Mouse (Mus musculus): Measurements from ENCODE around the gene C130074G19Rik.

The C130074G19Rik gene

DNA sequence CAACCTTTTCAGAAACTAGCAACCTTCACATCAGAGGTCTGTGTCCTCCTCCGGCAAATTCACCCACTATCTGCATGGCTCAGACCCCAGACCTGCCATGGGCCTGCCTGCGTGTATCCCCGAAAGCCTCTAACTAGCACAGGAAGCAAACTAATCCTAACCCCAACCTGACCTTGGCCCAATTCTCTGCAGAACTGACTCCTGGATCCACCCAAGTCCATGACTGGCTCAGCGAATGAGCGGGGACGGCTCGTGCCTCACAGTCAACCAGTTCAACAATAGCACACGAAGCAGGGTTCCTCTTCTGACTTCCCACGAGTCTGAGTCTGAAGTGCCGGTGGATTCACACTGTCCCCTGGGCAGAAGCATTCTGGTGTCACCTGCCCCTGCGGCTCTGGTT lies 9.1 kb downstream of the C130074G19Rik start:
- no peak for DNase-seq (ENCODE audit: low spot score in 2 of 2)

DNA sequence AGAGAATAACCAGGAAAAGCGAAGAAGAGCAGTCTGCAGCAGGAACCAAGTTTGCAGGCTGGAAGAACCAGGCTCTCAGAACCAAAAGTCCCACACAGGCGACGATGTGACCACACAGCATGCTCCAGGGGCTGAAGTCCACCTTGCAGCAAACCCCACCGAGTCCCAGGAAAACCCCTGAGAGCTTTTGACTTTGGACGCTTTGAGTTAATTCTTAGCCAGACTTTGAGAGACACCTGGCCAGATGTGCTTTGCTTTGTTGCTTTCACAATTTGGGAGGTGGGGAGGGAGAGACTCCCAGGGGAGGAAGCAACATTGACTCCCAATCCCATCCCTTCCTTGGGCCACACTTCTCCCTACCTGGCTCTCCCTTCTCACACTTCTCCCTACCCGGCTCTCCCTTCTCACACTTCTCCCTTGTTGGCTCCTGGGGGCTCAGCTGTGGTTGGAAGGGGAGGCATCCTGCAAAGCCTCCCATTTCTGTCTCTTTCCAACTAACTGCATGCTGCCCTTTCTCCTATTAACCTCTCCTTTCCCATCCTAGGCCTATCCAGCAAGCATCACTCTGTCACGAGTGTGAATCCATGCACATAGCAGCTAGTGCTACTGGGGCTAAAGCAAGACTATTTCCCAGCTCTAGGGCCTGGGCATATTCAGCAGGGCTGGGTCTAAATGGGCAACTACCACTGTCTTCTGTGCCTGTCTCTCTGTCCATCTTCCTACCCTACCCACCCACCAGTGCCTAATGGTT lies 10.8 kb downstream of the C130074G19Rik start:
- no peak for DNase-seq (ENCODE audit: low spot score in 2 of 2)

DNA sequence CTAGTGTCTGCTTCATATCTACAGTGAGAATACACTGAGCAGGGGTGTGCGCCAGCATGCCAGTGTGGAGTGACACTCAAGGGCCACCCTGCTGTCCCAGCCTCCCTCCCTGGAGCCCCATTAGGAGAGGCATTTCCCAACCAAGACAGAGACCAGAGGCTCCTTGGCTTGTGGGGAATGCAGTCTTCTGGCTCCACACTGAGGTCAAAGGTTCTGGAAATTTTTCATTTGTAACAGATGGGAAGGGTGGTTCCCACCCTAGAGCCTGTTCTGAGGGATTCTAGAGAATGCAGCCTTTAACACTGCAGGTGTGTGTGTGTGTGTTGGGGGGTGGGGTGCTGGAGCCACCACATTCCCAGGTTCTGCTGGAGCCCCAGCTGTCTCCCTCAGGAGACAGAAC lies 11.5 kb downstream of the C130074G19Rik start:
- no peak for DNase-seq (ENCODE audit: low spot score in 2 of 2)

DNA sequence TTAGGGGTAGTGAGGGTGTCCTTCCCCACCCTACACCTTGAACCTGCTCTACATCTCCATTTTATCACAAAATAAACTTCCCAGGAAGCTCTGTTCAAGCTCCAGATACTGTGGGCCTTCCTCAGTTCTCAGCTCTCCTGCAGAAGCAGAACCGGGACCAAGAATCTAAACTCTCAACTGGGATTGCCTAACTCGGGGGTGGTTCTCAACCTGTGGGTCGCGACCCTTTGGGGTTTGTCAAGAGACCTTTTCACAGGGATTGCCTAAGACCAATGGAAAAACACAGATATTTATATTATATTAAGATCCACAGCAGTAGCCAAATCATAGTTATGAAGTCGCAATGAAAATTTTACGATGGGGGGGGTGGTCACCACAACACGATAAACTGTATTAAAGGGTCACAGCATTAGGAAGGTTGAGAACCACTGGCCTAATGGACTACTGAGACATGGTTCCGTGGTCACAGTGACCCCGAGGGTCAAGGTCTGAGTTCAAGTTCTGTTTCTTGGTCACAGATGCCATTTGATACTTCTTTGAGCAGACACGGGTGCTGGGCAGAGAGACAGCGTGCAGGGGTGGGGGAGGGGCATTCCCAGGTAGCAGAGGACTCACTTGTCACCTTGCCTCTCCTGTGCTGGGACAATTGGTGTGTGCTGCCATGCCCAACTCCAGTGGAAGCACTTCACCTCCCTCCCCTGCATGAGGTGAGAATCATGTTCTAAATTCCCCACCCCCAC lies 12.2 kb downstream of the C130074G19Rik start:
- DNase-seq (ENCODE audit: low spot score in 2 of 2): no peak

DNA sequence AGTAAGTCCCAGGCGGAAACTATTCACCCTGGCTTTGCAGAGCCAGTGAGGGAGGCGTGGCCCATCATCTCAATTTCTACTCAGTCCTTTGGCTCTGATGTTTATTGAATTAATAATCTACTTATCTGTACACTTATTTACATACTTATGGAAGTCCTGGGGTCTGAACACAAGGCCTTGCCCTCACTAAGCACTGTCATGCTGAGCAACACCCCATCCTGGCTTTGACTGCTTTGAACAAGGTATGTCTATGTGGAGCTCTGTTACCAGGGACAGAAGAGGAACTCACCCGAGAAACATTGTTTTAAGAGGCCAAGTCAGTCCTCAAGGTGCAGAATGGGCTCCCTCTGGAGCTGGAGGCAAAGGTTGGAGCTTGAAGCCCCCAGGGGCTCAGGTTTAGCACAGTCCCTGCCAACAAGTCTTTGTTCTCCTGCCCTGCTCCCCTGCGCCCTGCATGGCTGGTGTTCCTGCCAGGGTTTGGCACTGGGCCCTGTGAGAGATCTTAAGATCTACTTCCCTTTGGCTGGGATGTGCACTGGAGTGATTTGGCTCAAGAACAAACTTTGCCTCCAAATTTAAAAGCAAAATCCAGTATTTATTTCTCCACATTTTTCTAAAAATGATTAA lies 13.0 kb downstream of the C130074G19Rik start:
- DNase-seq (ENCODE audit: low spot score in 2 of 2): no peak

DNA sequence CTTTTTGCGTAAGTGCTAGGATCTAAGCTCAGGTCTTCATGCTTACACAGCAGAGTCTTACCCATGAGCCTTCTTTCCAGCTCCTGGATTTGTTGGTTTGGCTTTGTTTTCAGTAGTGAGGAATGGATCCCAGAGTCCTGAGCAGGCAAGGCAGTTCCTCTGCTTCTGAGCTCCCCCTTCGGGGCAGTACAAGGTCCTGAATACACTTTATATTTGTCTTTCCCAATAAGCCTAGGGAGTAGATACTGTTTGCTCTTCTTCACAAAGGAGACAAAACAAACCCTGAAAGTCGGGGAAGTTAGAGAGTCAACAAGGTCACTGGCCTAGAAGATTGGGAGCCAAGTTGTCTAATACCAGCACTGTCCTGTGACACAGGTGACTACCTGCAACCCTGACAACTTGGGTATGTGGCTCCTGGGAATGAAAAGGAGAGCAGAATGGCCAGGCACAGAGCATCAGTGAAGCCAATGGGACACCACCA lies 15.3 kb downstream of the C130074G19Rik start:
- no peak for DNase-seq (ENCODE audit: low spot score in 2 of 2)

DNA sequence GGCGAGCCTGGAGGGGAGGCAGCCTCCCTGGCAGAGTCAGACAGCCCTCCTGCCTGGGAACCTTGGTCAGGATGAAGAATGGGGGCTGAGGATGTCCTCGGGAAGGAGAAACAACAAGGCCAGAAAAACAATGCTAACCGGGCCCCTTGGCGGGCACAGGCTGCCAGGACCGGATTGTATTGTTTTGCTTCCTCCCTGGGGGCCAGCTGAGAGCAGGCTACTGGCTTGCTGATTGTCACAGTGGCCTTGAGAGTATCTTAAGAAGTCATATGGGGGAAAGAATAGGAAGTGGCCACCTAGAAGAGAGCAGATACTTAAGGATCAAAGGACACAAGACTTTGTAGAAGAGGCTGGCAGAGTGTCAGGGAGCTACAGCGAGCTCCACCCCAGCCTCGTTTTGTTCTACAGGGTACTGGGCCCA lies 18.6 kb downstream of the C130074G19Rik start:
- no peak for DNase-seq (ENCODE audit: low spot score in 2 of 2)

DNA sequence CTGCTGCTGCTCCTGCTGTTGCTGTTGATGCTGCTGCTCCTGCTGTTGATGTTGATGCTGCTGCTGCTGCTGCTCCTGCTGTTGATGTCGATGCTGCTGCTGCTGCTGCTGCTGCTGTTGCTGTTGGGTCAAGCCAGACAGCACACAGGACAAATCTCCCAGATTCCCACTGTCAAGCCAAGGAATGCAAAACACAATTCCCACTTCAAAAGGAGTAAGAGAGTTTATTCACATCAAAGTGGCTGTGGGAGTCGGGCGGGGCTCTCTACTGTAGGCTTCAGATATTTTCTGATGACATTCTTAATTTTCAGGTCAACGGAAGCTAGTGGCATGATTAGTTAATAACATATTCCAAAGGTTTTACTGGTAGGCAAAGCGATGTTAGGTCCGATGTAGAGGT lies 20.4 kb downstream of the C130074G19Rik start:
- no peak for DNase-seq (ENCODE audit: low spot score in 2 of 2)

DNA sequence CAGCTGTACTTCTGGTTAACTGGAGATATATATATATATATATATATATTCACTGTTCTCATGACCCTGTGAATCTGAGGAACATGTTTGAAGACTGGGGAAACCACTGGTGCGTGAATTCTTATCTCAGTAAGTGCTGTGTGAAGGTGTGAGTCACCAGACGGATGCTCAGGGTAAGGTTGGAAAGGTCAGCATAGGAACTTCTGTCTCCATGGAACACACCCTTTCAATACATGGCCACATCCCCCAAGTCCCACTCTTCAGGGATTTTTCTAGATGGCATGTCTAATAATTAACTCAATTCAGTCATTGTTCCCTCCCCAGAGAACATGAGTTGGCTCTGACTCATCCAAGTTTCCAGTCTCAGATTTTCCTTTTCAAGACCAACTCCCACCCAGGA lies 21.5 kb downstream of the C130074G19Rik start:
- DNase-seq (ENCODE audit: low spot score in 2 of 2): no peak

DNA sequence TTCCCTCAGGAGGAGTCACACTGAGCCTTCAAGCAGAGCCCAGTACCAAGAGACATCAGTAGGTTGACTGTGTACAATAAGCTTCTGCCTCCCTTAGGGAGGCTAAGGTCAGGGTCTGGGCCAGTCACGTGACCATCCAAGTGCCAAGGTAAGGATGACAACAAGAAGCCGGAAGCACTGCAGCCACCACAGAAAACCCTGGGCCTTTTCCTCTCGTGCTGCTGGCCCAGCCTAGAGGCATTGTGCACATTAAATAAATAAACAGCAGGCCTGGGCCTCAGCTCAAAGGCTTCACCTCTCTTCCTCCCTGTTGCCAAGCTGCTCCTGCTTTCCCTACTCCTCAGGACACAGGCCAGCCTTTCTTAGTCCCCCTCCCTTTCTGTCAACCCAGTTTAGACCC lies 22.7 kb downstream of the C130074G19Rik start:
- no peak for DNase-seq (ENCODE audit: low spot score in 2 of 2)

DNA sequence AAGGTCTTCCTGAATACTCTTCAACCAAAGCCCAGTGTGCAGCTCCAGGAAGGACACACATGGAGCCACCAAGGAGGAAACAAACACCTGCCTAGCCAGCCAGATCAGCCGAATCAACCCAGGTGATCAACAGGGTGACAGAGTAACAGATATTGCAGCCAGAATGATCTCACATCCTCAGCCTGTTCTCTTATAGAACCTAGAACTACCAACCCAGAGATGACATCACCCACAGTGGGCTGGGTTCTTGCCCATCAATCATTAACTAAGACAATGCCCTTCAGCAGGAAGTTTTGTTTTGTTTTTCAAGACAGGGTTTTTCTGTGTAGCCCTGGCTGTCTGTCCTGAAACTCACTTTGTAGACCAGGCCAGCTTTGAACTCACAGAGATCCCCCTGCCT lies 24.8 kb downstream of the C130074G19Rik start:
- no peak for DNase-seq (ENCODE audit: low spot score in 2 of 2)

DNA sequence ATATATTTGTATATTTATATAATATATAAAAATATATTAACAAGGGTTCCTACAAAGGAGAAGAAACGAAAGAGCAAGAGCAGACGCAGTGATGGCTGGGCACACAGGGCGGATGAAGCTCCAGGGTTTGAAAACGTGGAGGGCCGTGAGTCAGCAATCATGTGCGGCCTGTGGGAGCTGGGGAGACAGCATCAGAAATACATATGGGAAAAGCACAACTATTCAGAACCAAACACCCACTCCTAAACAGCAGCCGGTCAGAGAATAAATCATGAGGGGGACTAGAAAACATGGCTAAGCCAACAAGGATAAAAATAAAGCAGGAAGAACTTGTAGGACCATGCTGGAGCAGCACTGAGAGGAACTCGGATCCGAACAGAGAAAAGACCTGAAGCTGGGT lies 25.8 kb downstream of the C130074G19Rik start:
- peak; percentile 28 to 41 for DNase-seq (ENCODE audit: low spot score in 2 of 2)

DNA sequence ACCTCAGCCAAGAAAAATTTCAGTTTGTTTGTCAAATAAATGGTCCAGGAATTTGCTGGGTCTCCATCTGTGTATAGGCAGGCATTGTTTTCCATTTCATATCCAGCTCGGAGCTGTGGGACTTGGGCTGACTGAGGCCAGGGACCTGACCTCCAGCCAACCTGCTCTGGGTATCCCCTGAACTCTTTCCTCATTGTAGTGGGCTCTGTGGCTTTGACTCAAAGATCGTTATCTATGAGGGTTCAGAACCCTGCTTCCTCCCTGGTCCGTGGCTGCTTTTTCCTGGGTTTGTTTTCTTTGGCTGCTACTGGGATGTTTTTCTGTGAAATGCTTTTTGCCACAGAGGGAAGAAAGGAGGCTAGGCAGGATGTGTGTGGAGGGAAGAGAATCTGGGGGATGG lies 29.1 kb downstream of the C130074G19Rik start:
- DNase-seq (ENCODE audit: low spot score in 2 of 2): no peak

DNA sequence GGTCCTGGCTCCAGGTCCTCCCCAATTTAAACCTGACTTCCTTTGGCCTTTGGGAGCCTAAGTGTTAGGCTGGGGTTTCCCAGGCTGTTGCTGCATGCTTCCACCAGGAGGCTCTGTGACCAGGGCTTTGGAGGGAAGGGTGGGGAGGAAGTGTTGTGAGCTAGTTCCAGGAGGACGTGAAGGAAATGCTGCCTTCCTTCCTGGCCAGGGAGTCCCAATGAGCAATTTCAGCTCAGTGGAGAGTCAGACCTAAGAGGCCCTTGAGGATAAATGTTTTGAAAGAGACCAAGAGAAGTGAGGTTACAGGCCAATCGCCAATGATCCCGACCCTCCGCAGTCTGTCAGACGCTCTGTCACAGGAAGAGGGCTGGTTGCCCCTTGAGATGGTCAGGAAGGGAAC lies 29.7 kb downstream of the C130074G19Rik start:
- peak; percentile 35 to 60 for DNase-seq (ENCODE audit: low spot score in 2 of 2)

DNA sequence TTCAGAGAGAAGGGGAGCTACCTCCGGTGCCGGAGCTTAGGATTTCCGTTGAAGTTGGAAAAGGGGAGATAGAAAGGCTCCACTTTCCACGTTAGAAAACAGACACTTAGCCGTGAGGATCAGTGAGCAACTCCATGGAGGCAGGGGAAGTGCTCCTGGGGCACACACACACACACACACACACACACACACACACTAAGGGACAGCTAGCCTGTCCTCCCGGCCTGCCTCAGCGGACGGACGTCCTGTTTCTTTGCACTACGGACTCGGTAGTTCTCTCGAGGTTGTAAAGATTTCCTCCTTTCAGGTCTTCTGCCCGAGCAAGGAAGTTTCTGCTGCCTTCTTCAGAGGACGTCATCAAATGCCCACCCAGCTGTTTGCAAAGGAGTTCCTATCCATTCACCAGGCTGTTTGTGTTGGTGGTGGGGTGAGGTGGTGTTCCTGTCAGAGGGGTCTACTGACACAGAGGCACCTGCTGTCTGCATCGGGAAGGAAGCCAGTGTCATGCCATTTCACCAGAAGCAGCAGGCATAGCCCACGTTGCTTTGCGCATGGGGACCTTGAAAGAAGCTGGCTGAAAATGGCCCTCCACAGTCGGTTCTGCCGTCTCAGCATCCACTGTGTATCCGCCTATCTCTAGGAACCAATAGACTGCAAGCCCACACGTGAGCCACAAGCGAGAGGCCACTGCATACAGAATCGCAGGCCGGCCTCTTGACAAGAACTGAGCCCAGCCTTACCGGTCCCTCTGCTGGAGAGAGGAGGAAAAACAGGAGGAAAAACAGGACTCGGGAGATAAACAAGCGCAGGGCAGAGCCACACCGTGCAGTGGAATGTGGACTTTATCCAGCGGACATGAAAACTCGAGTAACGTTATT lies 31.0 kb downstream of the C130074G19Rik start:
- peak; percentile 46 to 86 for DNase-seq (ENCODE audit: low spot score in 2 of 2)

DNA sequence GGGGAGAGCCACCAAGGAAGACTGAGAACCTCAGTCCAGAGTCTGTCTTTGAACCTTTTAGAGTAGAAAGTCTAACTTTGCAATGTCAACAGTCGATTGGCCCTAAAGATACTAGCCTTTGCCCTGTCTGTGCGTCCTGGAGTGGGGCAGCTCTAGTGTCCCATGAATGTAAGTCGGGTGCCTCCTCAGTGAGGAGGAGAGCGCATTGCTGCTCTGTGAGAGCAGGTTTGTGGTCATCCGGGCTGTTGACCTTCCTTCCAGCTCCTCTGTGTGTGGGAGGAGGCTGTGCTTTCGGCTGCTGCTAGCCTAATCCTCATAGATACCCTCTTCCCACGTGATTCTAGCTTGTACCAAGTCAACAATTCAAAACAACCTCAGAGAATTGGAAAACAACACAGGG lies 31.9 kb downstream of the C130074G19Rik start:
- no peak for DNase-seq (ENCODE audit: low spot score in 2 of 2)

DNA sequence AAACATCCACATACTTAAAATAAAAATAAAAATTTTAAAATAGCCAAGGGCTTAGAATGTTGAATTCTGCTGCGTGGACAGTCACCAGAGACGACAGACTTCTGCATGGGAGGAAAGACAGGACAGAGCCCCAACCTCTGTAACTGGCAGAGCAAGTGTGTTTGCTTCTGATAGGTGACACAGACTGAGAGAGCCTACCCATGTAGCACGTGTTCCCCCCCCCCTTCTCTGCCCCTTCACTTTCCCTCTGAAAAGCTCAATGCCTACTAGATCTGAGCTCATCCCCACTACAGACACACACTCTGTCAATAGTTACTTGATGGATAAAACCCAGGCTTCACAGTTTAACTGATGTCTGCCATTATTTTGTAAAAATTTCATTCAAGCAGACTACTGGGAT lies 36.0 kb downstream of the C130074G19Rik start:
- DNase-seq (ENCODE audit: low spot score in 2 of 2): no peak

DNA sequence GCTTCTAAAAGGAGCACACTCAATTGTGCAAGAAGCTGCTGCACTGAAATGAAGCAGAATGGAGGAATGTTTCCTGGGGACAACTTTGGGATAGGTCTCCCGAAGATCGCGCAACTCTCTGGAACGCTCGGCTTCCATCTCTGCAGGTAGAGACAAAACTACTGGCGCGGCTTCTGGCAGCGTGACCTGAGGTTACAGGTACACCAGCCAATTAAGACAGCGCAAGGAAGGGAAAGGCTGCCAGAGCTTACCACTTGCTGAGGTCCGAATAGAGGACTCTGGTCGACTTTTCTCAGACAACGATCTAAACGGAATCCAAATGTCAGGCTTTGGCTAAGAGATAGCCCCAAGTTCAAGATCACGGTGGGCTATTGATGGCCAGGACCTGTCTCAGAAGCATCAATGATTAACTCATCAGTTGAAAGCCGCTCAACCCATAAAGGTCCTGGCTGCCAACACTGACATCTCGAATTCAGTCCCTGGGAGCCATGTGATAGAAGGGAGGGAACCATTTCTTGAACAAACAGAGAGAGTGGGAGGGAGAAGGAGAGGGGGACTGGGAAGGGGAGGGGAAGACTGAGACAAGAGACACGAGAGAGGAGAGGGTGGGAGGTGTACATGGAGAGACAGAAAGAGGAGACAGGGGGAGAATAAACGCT lies 36.8 kb downstream of the C130074G19Rik start, which contains the start of gene Marc2:
Marc2 (minus strand) TSS at position 360 of the 659 bp plus-strand sequence.
- no peak for DNase-seq (ENCODE audit: low spot score in 2 of 2)

DNA sequence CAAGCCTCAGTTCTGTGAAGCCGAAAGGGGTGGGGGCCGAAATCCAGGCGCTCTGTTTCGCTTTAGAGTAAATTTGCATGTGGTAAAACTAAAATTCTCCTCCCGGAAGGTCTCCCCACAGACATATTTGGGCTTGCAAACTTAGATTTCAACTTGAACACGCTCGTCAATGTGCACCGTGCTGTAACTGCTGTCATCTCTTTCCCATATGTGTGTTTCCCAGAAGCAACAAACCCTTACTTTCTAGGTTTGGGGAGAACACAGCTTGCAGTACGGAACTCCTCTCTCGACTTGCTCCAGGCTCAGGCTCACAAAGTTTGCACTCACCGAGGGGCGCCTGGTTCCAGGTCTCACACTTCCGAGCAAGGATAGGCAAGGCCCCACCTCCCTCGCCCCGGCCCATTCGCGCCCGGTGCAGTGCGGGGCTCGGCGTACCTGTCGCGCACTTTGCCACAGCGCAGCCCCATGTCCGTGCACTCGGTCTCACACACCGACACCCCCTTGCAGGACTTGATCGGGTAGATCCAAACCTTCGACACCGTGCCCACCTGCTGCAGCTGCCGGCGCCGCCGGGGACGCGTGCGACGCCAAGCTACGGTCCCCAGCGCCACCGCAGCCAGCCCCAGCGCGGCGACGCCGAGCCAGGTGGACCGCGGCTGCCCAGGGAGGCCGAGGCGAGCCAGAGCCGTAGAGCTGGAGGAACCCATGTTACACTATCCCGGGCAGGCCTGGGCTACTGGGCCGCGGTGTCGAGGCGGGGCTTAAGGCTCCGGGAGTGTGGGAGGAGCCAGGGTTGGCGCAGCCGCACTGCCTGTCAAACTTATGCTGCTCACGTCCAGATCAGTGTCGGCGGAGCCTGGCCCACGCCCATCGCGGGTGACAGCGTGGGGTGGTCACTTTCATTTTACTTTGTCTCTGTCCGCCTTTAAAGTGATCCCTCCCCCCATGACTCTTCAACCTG lies 37.6 kb downstream of the C130074G19Rik start:
- peak; percentile 87 to 88 for DNase-seq (ENCODE audit: low spot score in 2 of 2)

Data from frontal cortex, postnatal 36 days (tissue).